Mouse (Mus musculus) neural tube, embryonic 14.5 days (tissue): ENCODE measurements around the gene Copb1. TPM values are rescaled to one million over a fixed set of nuclear protein-coding genes. Genes with fewer than 3 reads are reported as not detected.
"Not testable (repeated sequence)": the region's sequence is repeated elsewhere in the genome, so short reads cannot be mapped to it uniquely, and the experiment has no call there.

ENCODE experiments used
- ATAC-seq: fragments of 200-750 bp; cut with Nextera tagmentation; 2 replicates; pipeline ENCODE4 v1.8.0; 2017; ENCODE audit warnings: low read depth, mild to moderate bottlenecking, moderate TSS enrichment, moderate library complexity
- H3K27ac ChIP-seq: fragments of 300-500 bp; sonication (generic); 2 replicates; pipeline ENCODE4 v1.5.1; 2014; ENCODE audit warnings: low read depth, mild to moderate bottlenecking, control low read depth, low read length, moderate library complexity, mixed read lengths
- H3K27me3 ChIP-seq: fragments of 300-500 bp; sonication (generic); 2 replicates; pipeline ENCODE4 v1.6.1; 2014; ENCODE audit warnings: low read length; ENCODE audit not compliant: control insufficient read depth, insufficient read depth
- H3K36me3 ChIP-seq: fragments of 300-500 bp; sonication (generic); 2 replicates; pipeline ENCODE4 v1.6.1; 2014; ENCODE audit warnings: low read length, mixed read lengths; ENCODE audit not compliant: control insufficient read depth, insufficient read depth
- H3K4me1 ChIP-seq: fragments of 300-500 bp; sonication (generic); 2 replicates; pipeline ENCODE4 v1.6.1; 2014; ENCODE audit warnings: low read length; ENCODE audit not compliant: control insufficient read depth, insufficient read depth
- H3K4me2 ChIP-seq: fragments of 300-500 bp; sonication (generic); 2 replicates; pipeline ENCODE4 v1.6.1; 2014; ENCODE audit warnings: mild to moderate bottlenecking, low read depth, low read length, control low read depth
- H3K4me3 ChIP-seq: fragments of 300-500 bp; sonication (generic); 2 replicates; pipeline ENCODE4 v1.5.1; 2014; ENCODE audit warnings: low read depth, low read length, control low read depth, mixed read lengths
- H3K9ac ChIP-seq: fragments of 300-500 bp; sonication (generic); replicated peaks from 2 replicates; pipeline ENCODE4 v1.6.1; 2014; ENCODE audit warnings: low read depth, mild to moderate bottlenecking, control low read depth, low read length, mixed read lengths
- H3K9me3 ChIP-seq: fragments of 300-500 bp; sonication (generic); 2 replicates; pipeline ENCODE4 v1.6.1; 2016; ENCODE audit warnings: low read length; ENCODE audit not compliant: control insufficient read depth
- WGBS: fragments of 180-500 bp; shearing (Covaris S2); extraction: QIAGEN DNeasy Blood & Tissue Kit; methylation state at CpG from one replicate; pipeline ENCODE4 v1.1.7; 2014; 5-methylcytosine and 5-hydroxymethylcytosine counted together
- polyA plus RNA-seq: library from polyadenylated mRNA; unstranded; fragments of >200 nt; fragmentation: Nextera tagmentation; extraction: Ambion mirVana; gene quantifications from 2 replicates; pipeline ENCODE4 v1.2.1, GENCODE M21; 2014

Copb1 gene
- polyA plus RNA-seq, 1 experiment from 2014 or later, result 96.2 TPM

DNA sequence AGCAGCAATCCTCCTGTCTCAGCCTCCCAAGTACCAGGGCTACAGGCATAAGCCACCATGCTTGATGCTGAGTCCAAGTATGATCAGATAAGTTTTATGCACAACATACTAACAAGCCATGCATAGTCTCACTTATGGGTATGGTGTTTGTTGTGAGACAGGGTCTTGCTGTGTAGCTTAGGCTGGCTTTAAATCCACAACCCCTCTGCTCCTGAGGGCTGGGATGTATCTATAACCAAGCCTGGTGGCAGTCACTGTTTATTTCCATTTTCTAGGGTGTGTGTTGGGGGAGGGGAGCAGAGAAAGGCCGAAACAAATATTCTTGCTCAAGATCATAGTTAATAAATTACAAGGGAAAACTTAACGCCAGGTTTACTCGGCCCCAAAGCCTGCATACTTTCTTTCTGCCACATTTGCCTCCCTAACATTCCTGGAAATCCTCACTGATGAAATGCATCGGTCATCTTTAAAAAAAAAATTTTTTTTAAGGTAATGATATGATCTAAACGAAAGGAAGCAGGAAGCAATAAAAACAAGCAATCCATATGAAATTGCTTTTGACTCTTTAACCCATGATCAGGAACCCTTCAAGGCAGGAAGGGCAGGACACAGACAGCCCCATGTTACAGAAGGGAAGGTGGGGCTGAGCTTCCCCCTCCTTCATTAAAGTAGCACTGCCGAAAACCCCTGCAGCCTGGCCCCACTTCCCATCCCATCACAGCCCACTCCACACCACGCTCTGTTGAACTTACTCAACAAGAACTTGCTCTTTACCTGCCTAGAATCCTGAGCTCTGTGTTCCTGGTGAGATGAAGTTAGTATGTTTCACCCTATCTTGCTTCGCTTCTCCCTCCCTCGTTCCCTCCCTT, 50.8 kb downstream of the Copb1 start:
- no peak overlapping the region for H3K9ac ChIP-seq
- WGBS, result 79% methylated on average over 9 of the region's 9 CpGs
- H3K4me1 ChIP-seq, result no peaks in the 10 kb centered on the region
- H3K4me2 ChIP-seq, result no peak overlapping the region
- no peaks in the 10 kb centered on the region for H3K9me3 ChIP-seq
- no peak for ATAC-seq
- no peak overlapping the region for H3K27ac ChIP-seq
- no peak overlapping the region for H3K4me3 ChIP-seq
- no peaks in the 10 kb centered on the region for H3K36me3 ChIP-seq
- H3K27me3 ChIP-seq, result no peaks in the 10 kb centered on the region

DNA sequence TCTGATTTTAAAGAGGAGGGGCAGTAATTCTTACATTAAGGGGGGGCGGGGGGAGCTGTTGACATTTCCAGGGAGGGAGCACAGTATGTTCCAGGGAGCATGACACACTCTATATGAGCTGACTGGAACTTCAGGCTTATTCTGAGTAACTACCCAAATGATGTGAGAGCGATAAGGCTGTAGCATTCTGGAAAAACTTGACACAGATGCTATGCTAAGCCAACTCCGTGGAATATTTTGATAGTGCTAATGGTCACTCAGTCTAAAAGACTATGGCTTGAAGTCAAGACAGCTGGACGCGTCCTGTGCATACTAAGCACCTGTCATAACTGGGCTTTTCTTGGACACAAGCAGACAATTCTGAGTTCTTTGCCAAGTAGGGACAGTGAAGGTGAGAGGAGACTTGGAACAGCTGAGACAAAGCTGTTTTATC, 51.5 kb downstream of the Copb1 start:
- Histone ChIP-seq H3K4me2 (no peak overlapping the region), H3K4me1 (no peaks in the 10 kb centered on the region), H3K36me3 (no peaks in the 10 kb centered on the region), H3K27me3 (no peaks in the 10 kb centered on the region), H3K9me3 (no peaks in the 10 kb centered on the region), H3K9ac (no peak overlapping the region), H3K27ac (no peak overlapping the region), H3K4me3 (no peak overlapping the region)
- 83% methylated on average over 5 of the region's 5 CpGs for WGBS
- ATAC-seq, result no peak

- ATAC-seq, result no peak
- no peak overlapping the region for H3K27ac ChIP-seq
- no peaks in the 10 kb centered on the region for H3K27me3 ChIP-seq
- no peak overlapping the region for H3K4me2 ChIP-seq
- H3K4me3 ChIP-seq, result no peak overlapping the region
- no peaks in the 10 kb centered on the region for H3K36me3 ChIP-seq
- 94% methylated on average over 2 of the region's 2 CpGs for WGBS
- no peak overlapping the region for H3K9ac ChIP-seq
- no peaks in the 10 kb centered on the region for H3K9me3 ChIP-seq
- H3K4me1 ChIP-seq, result no peaks in the 10 kb centered on the region
These were observed 53.9 kb downstream of the Copb1 start for GRCm38 (mm10) chr7:114200651-114201050.

- H3K27ac ChIP-seq, result no peak overlapping the region
- ATAC-seq, result no peak
- H3K36me3 ChIP-seq, result no peaks in the 10 kb centered on the region
- H3K4me2 ChIP-seq, result no peak overlapping the region
- whole genome bisulfite sequencing, result 85% methylated on average over 3 of the region's 3 CpGs
- H3K4me1 ChIP-seq, result no peaks in the 10 kb centered on the region
- H3K9me3 ChIP-seq, result no peaks in the 10 kb centered on the region
- no peak overlapping the region for H3K9ac ChIP-seq
- H3K4me3 ChIP-seq, result no peak overlapping the region
- H3K27me3 ChIP-seq, result no peaks in the 10 kb centered on the region
These were observed 54.9 kb downstream of the Copb1 start for GRCm38 (mm10) chr7:114199428-114200110.

DNA sequence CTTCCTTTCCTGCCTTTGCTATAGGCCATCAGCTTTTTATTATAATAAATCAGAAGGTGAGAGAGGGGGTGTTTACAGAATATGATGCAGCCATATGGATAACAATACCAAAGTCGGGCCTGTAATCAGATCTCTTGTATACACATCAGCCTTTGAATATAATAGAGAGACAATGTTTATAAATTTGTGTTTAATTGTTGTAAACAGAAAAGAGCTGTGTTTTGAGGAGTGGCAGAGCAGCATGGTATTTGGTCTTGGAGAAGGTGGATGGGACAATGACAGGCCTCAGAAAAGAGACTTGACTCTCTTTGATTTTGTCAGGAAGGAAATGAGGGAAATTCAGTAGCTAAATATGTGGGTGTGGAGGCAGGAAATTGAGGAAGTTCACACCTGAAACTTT, 56.3 kb downstream of the Copb1 start:
- Histone ChIP-seq H3K4me1 (no peaks in the 10 kb centered on the region), H3K9me3 (no peaks in the 10 kb centered on the region), H3K27ac (no peak overlapping the region), H3K4me3 (no peak overlapping the region), H3K4me2 (no peak overlapping the region), H3K9ac (no peak overlapping the region), H3K36me3 (no peaks in the 10 kb centered on the region), H3K27me3 (no peaks in the 10 kb centered on the region)
- 90% methylated on average over 1 of the region's 1 CpGs for WGBS
- no peak for ATAC-seq

DNA sequence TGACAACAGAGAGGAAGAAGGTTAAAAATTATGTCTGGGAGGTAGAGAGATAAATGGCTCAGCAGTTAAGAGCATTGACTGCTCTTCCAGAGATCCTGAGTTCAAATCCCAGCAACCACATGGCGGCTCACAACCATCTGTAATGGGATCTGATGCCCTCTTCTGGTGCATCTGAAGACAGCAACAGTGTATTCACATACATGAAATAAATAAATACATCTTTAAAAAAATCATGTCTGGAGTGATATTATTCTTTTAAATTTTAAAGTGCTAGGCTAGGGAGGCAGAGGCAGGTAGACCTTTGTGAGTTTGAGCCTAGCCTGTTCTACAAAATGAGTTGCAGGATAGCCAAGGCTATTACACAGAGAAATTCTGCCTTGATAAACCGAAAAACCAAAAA, 57.9 kb downstream of the Copb1 start:
- 84% methylated on average over 2 of the region's 2 CpGs for WGBS
- not testable (repeated sequence) for H3K27ac ChIP-seq, H3K9ac ChIP-seq

GRCm38 (mm10) chr7:114194788-114195187, 59.7 kb downstream of the Copb1 start:
- H3K4me2 ChIP-seq, H3K27me3 ChIP-seq, H3K9ac ChIP-seq, H3K4me3 ChIP-seq, ATAC-seq, H3K27ac ChIP-seq, H3K4me1 ChIP-seq, H3K9me3 ChIP-seq, H3K36me3 ChIP-seq: not testable (repeated sequence)
- WGBS, result 76% methylated on average over 2 of the region's 2 CpGs

More for the DNA sequence above, 57.9 kb downstream of the Copb1 start:
- H3K4me3 ChIP-seq, ATAC-seq, H3K36me3 ChIP-seq, H3K4me2 ChIP-seq, H3K4me1 ChIP-seq, H3K27me3 ChIP-seq, H3K9me3 ChIP-seq: not testable (repeated sequence)

GRCm38 (mm10) chr7:114194224-114194623, 60.3 kb downstream of the Copb1 start:
- Histone ChIP-seq H3K4me3 (no peak overlapping the region), H3K4me1 (no peaks in the 10 kb centered on the region), H3K27ac (no peak overlapping the region), H3K36me3 (no peaks in the 10 kb centered on the region), H3K9me3 (no peaks in the 10 kb centered on the region), H3K4me2 (no peak overlapping the region), H3K9ac (no peak overlapping the region), H3K27me3 (no peaks in the 10 kb centered on the region)
- no peak for ATAC-seq
- WGBS, result 67% methylated on average over 4 of the region's 4 CpGs
